Mouse (Mus musculus) urinary bladder, adult 2 months (tissue): ENCODE measurements around the gene Cfp. TPM values are rescaled to one million over a fixed set of nuclear protein-coding genes. Genes with fewer than 3 reads are reported as not detected.

Experiments
- DNase-seq: peaks from one replicate; pipeline ENCODE4 v3.0.0; 2022; ENCODE audit warnings: low spot score
- polyA plus RNA-seq: library from polyadenylated mRNA; depleted of rRNA; stranded (reverse); fragments of >200 nt; gene quantifications from 2 replicates; pipeline ENCODE4 v1.2.3, GENCODE M21; 2012; rRNA removed

The Cfp gene
- polyA plus RNA-seq = 33.2 and 35.2 TPM in 2 replicates

- DNase-seq = no peak
Observed at GRCm38 (mm10) chrX:20931364-20931763, at the start of gene Cfp. Cfp (minus strand) TSS chrX:20931555.

GRCm38 (mm10) chrX:20980901-20981300 is 49.5 kb upstream of the Cfp start:
- DNase-seq = no peak

GRCm38 (mm10) chrX:20961477-20962378 is 30.4 kb upstream of the Cfp start, which contains the start of gene Uxt:
Uxt (minus strand) TSS chrX:20962017.
- DNase-seq = peak; percentile 58

GRCm38 (mm10) chrX:20950191-20950880 is 19.0 kb upstream of the Cfp start, which contains the start of gene Elk1:
Elk1 (minus strand) TSS chrX:20950608.
- DNase-seq = peak; percentile 42

- no peak for DNase-seq
Observed at GRCm38 (mm10) chrX:20946055-20946454, 14.7 kb upstream of the Cfp start.

- DNase-seq = no peak
Observed at GRCm38 (mm10) chrX:20931963-20932362, 608 bp upstream of the Cfp start.

- DNase-seq = no peak
Observed at GRCm38 (mm10) chrX:20929859-20930258, 1.5 kb downstream of the Cfp start.

GRCm38 (mm10) chrX:20924976-20925375 is 6.4 kb downstream of the Cfp start:
- no peak for DNase-seq

GRCm38 (mm10) chrX:20923506-20923905 is 7.8 kb downstream of the Cfp start:
- DNase-seq = no peak

GRCm38 (mm10) chrX:20921366-20921765 is 10.0 kb downstream of the Cfp start:
- DNase-seq = no peak

GRCm38 (mm10) chrX:20920844-20921364 is 10.5 kb downstream of the Cfp start, which contains the start of gene Syn1:
Syn1 (minus strand) TSS chrX:20921004.
- DNase-seq = peak; percentile 41

GRCm38 (mm10) chrX:20920249-20920843 is 11.0 kb downstream of the Cfp start:
- no peak for DNase-seq

- DNase-seq = no peak
Observed at GRCm38 (mm10) chrX:20915075-20915474, 16.3 kb downstream of the Cfp start.

- DNase-seq = no peak
Observed at GRCm38 (mm10) chrX:20913726-20914125, 17.6 kb downstream of the Cfp start.

GRCm38 (mm10) chrX:20910074-20910473 is 21.3 kb downstream of the Cfp start:
- no peak for DNase-seq

Other genes with a start within 250 kb of the Cfp start
- 153 and 188 TPM in 2 replicates for gene Cdk16, start 243.6 kb downstream of the Cfp start, polyA plus RNA-seq
- 12.6 and 13.4 TPM in 2 replicates for gene Usp11, start 227.6 kb downstream of the Cfp start, polyA plus RNA-seq
- gene Araf, start 133.7 kb downstream of the Cfp start, polyA plus RNA-seq = 132 and 153 TPM in 2 replicates
- gene Timp1, start 61.4 kb downstream of the Cfp start, polyA plus RNA-seq = 18.2 and 21.5 TPM in 2 replicates
- gene Syn1, start 10.6 kb downstream of the Cfp start, polyA plus RNA-seq = 0.23 and 0.34 TPM in 2 replicates
- gene Elk1, start 19.1 kb upstream of the Cfp start, polyA plus RNA-seq = 10.7 and 11.4 TPM in 2 replicates
- 21.1 and 24.6 TPM in 2 replicates for gene Uxt, start 30.5 kb upstream of the Cfp start, polyA plus RNA-seq
- 8.9 and 9.3 TPM in 2 replicates for gene Zfp182, start 130.8 kb upstream of the Cfp start, polyA plus RNA-seq
- not detected in 2 replicates for gene Spaca5, start 136.9 kb upstream of the Cfp start, polyA plus RNA-seq
- gene Zfp300, start 158.0 kb upstream of the Cfp start, polyA plus RNA-seq = 0.78 and 0.99 TPM in 2 replicates
- gene Ssxa1, start 184.3 kb upstream of the Cfp start, polyA plus RNA-seq = not detected in 2 replicates
- not detected in 2 replicates for gene Gm21876, start 244.1 kb upstream of the Cfp start, polyA plus RNA-seq